Mouse (Mus musculus) thymus, postnatal 36 days (tissue): Measurements from ENCODE around the gene Pkd1l1.

Source experiments
- DNase-seq, 2 experiments: peaks; one replicate each; pipeline ENCODE4 v3.0.0; 2022; ENCODE audit warnings: mixed read lengths in 2 of 2

Pkd1l1 gene

GRCm38 (mm10) chr11:8936431-8937110 lies 36.5 kb downstream of the Pkd1l1 start:
- no peak for DNase-seq

GRCm38 (mm10) chr11:8916081-8916671 lies 56.9 kb downstream of the Pkd1l1 start:
- DNase-seq, result no peak

- DNase-seq, result no peak
Measured at GRCm38 (mm10) chr11:8882793-8883192, 90.3 kb downstream of the Pkd1l1 start.

GRCm38 (mm10) chr11:8881521-8881920 lies 91.5 kb downstream of the Pkd1l1 start:
- no peak for DNase-seq

- no peak for DNase-seq
Measured at GRCm38 (mm10) chr11:8870115-8870514, 103.0 kb downstream of the Pkd1l1 start.

- DNase-seq, result no peak
Measured at GRCm38 (mm10) chr11:8866021-8866420, 107.0 kb downstream of the Pkd1l1 start.

GRCm38 (mm10) chr11:8863955-8864675 lies 109.0 kb downstream of the Pkd1l1 start:
- DNase-seq, result no peak

- no peak for DNase-seq
Measured at GRCm38 (mm10) chr11:8862426-8862825, 110.6 kb downstream of the Pkd1l1 start.

GRCm38 (mm10) chr11:8861978-8862377 lies 111.1 kb downstream of the Pkd1l1 start:
- DNase-seq, result no peak

GRCm38 (mm10) chr11:8860878-8861277 lies 112.2 kb downstream of the Pkd1l1 start:
- DNase-seq, result peak; percentile 24 to 37

GRCm38 (mm10) chr11:8859868-8860267 lies 113.2 kb downstream of the Pkd1l1 start:
- peak; percentile 53 to 67 for DNase-seq

- no peak for DNase-seq
Measured at GRCm38 (mm10) chr11:8859041-8859440, 114.0 kb downstream of the Pkd1l1 start.

- peak in 1 of 2 experiments; percentile 6 for DNase-seq
Measured at GRCm38 (mm10) chr11:8856125-8856524, 116.9 kb downstream of the Pkd1l1 start.

GRCm38 (mm10) chr11:8848049-8848448 lies 125.0 kb downstream of the Pkd1l1 start:
- DNase-seq, result no peak

- DNase-seq, result no peak
Measured at GRCm38 (mm10) chr11:8847627-8848026, 125.4 kb downstream of the Pkd1l1 start.

- no peak for DNase-seq
Measured at GRCm38 (mm10) chr11:8836176-8836575, 136.9 kb downstream of the Pkd1l1 start.

GRCm38 (mm10) chr11:8834121-8834520 lies 138.9 kb downstream of the Pkd1l1 start:
- DNase-seq, result no peak

- DNase-seq, result no peak
Measured at GRCm38 (mm10) chr11:8830551-8830950, 142.5 kb downstream of the Pkd1l1 start.

- DNase-seq, result no peak
Measured at GRCm38 (mm10) chr11:8829561-8829960, 143.5 kb downstream of the Pkd1l1 start.

- DNase-seq, result no peak
Measured at GRCm38 (mm10) chr11:8828836-8829526, 144.1 kb downstream of the Pkd1l1 start.

GRCm38 (mm10) chr11:8826609-8827008 lies 146.5 kb downstream of the Pkd1l1 start:
- no peak for DNase-seq

- DNase-seq, result no peak
Measured at GRCm38 (mm10) chr11:8826046-8826445, 147.0 kb downstream of the Pkd1l1 start.

GRCm38 (mm10) chr11:8825413-8825812 lies 147.7 kb downstream of the Pkd1l1 start:
- DNase-seq, result no peak
